Mouse (Mus musculus): Measurements from ENCODE around the gene Pgpep1. TPM values are rescaled to one million over a fixed set of nuclear protein-coding genes. Genes with fewer than 3 reads are reported as not detected.
A peak's percentile ranks its signal among the peaks of the same experiment; 100 is the strongest.

Pgpep1 gene
- polyA plus RNA-seq, 1 experiment, result 38.5 TPM

- H3K27me3 ChIP-seq (ENCODE audit: control insufficient read depth, insufficient read depth, insufficient read length), result no peaks in the 10 kb centered on the region
- H3K36me3 ChIP-seq (ENCODE audit: control insufficient read depth, insufficient read depth), result no peaks in the 10 kb centered on the region
- TF ChIP-seq REST (IDR thresholded peaks at IDR 0.05; ENCODE audit: insufficient read depth, insufficient read length) (no peak), USF1 (IDR thresholded peaks at IDR 0.05; ENCODE audit: low read depth) (no peak)
- H3K4me3 ChIP-seq, result no peak overlapping the region
- H3K79me2 ChIP-seq (ENCODE audit: control insufficient read depth, insufficient read depth), result peaks cover 16% of the 10 kb centered on the region
- peak overlapping the region; percentile 14 for H3K4me2 ChIP-seq (ENCODE audit: low read depth)
- H3ac ChIP-seq (ENCODE audit: control insufficient read depth, insufficient read length), result no peak overlapping the region
Measured at GRCm38 (mm10) chr8:70696019-70696885, 36.1 kb upstream of the Pgpep1 start.

- no peaks in the 10 kb centered on the region for H3K36me3 ChIP-seq (ENCODE audit: control insufficient read depth, insufficient read depth)
- H3K27me3 ChIP-seq (ENCODE audit: control insufficient read depth, insufficient read depth, insufficient read length), result no peaks in the 10 kb centered on the region
- H3ac ChIP-seq (ENCODE audit: control insufficient read depth, insufficient read length), result no peak overlapping the region
- no peak overlapping the region for H3K4me3 ChIP-seq
- H3K79me2 ChIP-seq (ENCODE audit: control insufficient read depth, insufficient read depth), result peaks cover 9% of the 10 kb centered on the region
- H3K4me2 ChIP-seq (ENCODE audit: low read depth), result no peak overlapping the region
- TF ChIP-seq SRF (IDR thresholded peaks at IDR 0.05; ENCODE audit: control insufficient read depth, insufficient read length, low read depth) (no peak), MYOD1 (IDR thresholded peaks at IDR 0.05; ENCODE audit: control insufficient read depth in 1 of 3, insufficient read length in 2 of 3, low read depth in 2 of 3) (no peak)
Measured at GRCm38 (mm10) chr8:70695318-70696018, 35.3 kb upstream of the Pgpep1 start.

GRCm38 (mm10) chr8:70693636-70694035 lies 33.4 kb upstream of the Pgpep1 start:
- no peaks in the 10 kb centered on the region for H3K36me3 ChIP-seq (ENCODE audit: control insufficient read depth, insufficient read depth)
- no peaks in the 10 kb centered on the region for H3K79me2 ChIP-seq (ENCODE audit: control insufficient read depth, insufficient read depth)
- H3K27me3 ChIP-seq (ENCODE audit: control insufficient read depth, insufficient read depth, insufficient read length), result no peaks in the 10 kb centered on the region
- no peak overlapping the region for H3ac ChIP-seq (ENCODE audit: control insufficient read depth, insufficient read length)
- TF ChIP-seq E2F4 (IDR thresholded peaks at IDR 0.05; ENCODE audit: insufficient read depth) (no peak), POLR2AphosphoS2 (IDR thresholded peaks at IDR 0.05; ENCODE audit: insufficient read length, low read depth) (no peak), CEBPB (IDR thresholded peaks at IDR 0.05; ENCODE audit: insufficient read depth, poor library complexity, severe bottlenecking) (no peak), POLR2A (IDR thresholded peaks at IDR 0.05; ENCODE audit: insufficient read length, low read depth) (no peak), SRF (IDR thresholded peaks at IDR 0.05; ENCODE audit: control insufficient read depth, insufficient read length, low read depth) (no peak), TCF12 (IDR thresholded peaks at IDR 0.05; ENCODE audit: insufficient read depth, poor library complexity, severe bottlenecking) (no peak), MYOD1 (IDR thresholded peaks at IDR 0.05; ENCODE audit: control insufficient read depth in 1 of 3, insufficient read length in 2 of 3, low read depth in 2 of 3) (no peak), REST (IDR thresholded peaks at IDR 0.05; ENCODE audit: insufficient read depth, insufficient read length) (no peak), USF1 (IDR thresholded peaks at IDR 0.05; ENCODE audit: low read depth) (no peak), MYOG (IDR thresholded peaks at IDR 0.05; ENCODE audit: control insufficient read depth in 1 of 3, insufficient read depth in 1 of 3, insufficient read length in 2 of 3, low read depth in 2 of 3) (no peak)
- no peak overlapping the region for H3K4me3 ChIP-seq
- no peak overlapping the region for H3K4me2 ChIP-seq (ENCODE audit: low read depth)

GRCm38 (mm10) chr8:70691727-70692231 lies 31.6 kb upstream of the Pgpep1 start:
- Histone ChIP-seq H3K36me3 (ENCODE audit: control insufficient read depth, insufficient read depth) (no peaks in the 10 kb centered on the region), H3K4me3 (no peak overlapping the region), H3ac (ENCODE audit: control insufficient read depth, insufficient read length) (no peak overlapping the region), H3K4me2 (ENCODE audit: low read depth) (no peak overlapping the region), H3K27me3 (ENCODE audit: control insufficient read depth, insufficient read depth, insufficient read length) (no peaks in the 10 kb centered on the region), H3K79me2 (ENCODE audit: control insufficient read depth, insufficient read depth) (no peaks in the 10 kb centered on the region)
- TF ChIP-seq POLR2A (IDR thresholded peaks at IDR 0.05; ENCODE audit: insufficient read length, low read depth) (no peak), MYOG (IDR thresholded peaks at IDR 0.05; ENCODE audit: control insufficient read depth in 1 of 3, insufficient read depth in 1 of 3, insufficient read length in 2 of 3, low read depth in 2 of 3) (no peak), SRF (IDR thresholded peaks at IDR 0.05; ENCODE audit: control insufficient read depth, insufficient read length, low read depth) (no peak), POLR2AphosphoS2 (IDR thresholded peaks at IDR 0.05; ENCODE audit: insufficient read length, low read depth) (no peak), REST (IDR thresholded peaks at IDR 0.05; ENCODE audit: insufficient read depth, insufficient read length) (no peak), TCF12 (IDR thresholded peaks at IDR 0.05; ENCODE audit: insufficient read depth, poor library complexity, severe bottlenecking) (no peak)

- Histone ChIP-seq H3K4me2 (ENCODE audit: low read depth) (no peak overlapping the region), H3ac (ENCODE audit: control insufficient read depth, insufficient read length) (no peak overlapping the region), H3K36me3 (ENCODE audit: control insufficient read depth, insufficient read depth) (no peaks in the 10 kb centered on the region), H3K79me2 (ENCODE audit: control insufficient read depth, insufficient read depth) (no peaks in the 10 kb centered on the region), H3K27me3 (ENCODE audit: control insufficient read depth, insufficient read depth, insufficient read length) (no peaks in the 10 kb centered on the region), H3K4me3 (no peak overlapping the region)
- TF ChIP-seq SRF (IDR thresholded peaks at IDR 0.05; ENCODE audit: control insufficient read depth, insufficient read length, low read depth) (no peak), MYOG (IDR thresholded peaks at IDR 0.05; ENCODE audit: control insufficient read depth in 1 of 3, insufficient read depth in 1 of 3, insufficient read length in 2 of 3, low read depth in 2 of 3) (no peak), REST (IDR thresholded peaks at IDR 0.05; ENCODE audit: insufficient read depth, insufficient read length) (no peak), POLR2AphosphoS2 (IDR thresholded peaks at IDR 0.05; ENCODE audit: insufficient read length, low read depth) (no peak), USF1 (IDR thresholded peaks at IDR 0.05; ENCODE audit: low read depth) (no peak), MYOD1 (IDR thresholded peaks at IDR 0.05; ENCODE audit: control insufficient read depth in 1 of 3, insufficient read length in 2 of 3, low read depth in 2 of 3) (no peak), TCF12 (IDR thresholded peaks at IDR 0.05; ENCODE audit: insufficient read depth, poor library complexity, severe bottlenecking) (no peak), POLR2A (IDR thresholded peaks at IDR 0.05; ENCODE audit: insufficient read length, low read depth) (no peak), CEBPB (IDR thresholded peaks at IDR 0.05; ENCODE audit: insufficient read depth, poor library complexity, severe bottlenecking) (no peak), E2F4 (IDR thresholded peaks at IDR 0.05; ENCODE audit: insufficient read depth) (no peak), TCF3 (IDR thresholded peaks at IDR 0.05; ENCODE audit: insufficient read length, low read depth) (no peak), MAX (IDR thresholded peaks at IDR 0.05; ENCODE audit: low read depth) (no peak)
Measured at GRCm38 (mm10) chr8:70691230-70691629, 31.0 kb upstream of the Pgpep1 start.

Data from myocyte (in vitro differentiated cells).